Mouse (Mus musculus) ES-E14 (cell line): ENCODE measurements around the gene Rab7b. TPM values are rescaled to one million over a fixed set of nuclear protein-coding genes. Genes with fewer than 3 reads are reported as not detected.

Experiments
- DNase-seq: peaks from one replicate; pipeline ENCODE4 v3.0.0-alpha.2; 2013; ENCODE audit warnings: low read depth, low spot score
- H3K27ac ChIP-seq: 2 replicates; pipeline ENCODE4 v1.5.1; 2012; ENCODE audit warnings: low read depth, mild to moderate bottlenecking, low read length, moderate library complexity, mixed read lengths; ENCODE audit not compliant: poor library complexity, insufficient read depth, severe bottlenecking
- H3K36me3 ChIP-seq: 2 replicates; pipeline ENCODE4 v1.6.1; 2012; ENCODE audit warnings: mild to moderate bottlenecking, low read length, moderate library complexity, mixed read lengths; ENCODE audit not compliant: control insufficient read depth, poor library complexity, insufficient read depth, severe bottlenecking
- H3K4me1 ChIP-seq, 2 experiments: fragments of 150-350 bp in 1 of 2; sonication (generic) in 1 of 2; 2 replicates each; pipeline ENCODE4 v1.6.1; 2012; ENCODE audit warnings: low read length in 2 of 2, mild to moderate bottlenecking in 1 of 2, mixed read lengths in 1 of 2; ENCODE audit not compliant: control insufficient read depth in 2 of 2, insufficient read depth in 2 of 2, poor library complexity in 1 of 2
- H3K4me3 ChIP-seq, 2 experiments: fragments of 150-350 bp in 1 of 2; sonication (generic) in 1 of 2; 2 replicates each; pipeline ENCODE4 v1.5.1; 2012; ENCODE audit warnings: low read length in 2 of 2, low read depth in 1 of 2, mild to moderate bottlenecking in 1 of 2, mixed read lengths in 1 of 2; ENCODE audit not compliant: insufficient read depth in 1 of 2, poor library complexity in 1 of 2, severe bottlenecking in 1 of 2
- H3K9ac ChIP-seq: 2 replicates; pipeline ENCODE4 v1.6.1; 2012; ENCODE audit warnings: low read depth, mild to moderate bottlenecking, low read length, mixed read lengths; ENCODE audit not compliant: poor library complexity, insufficient read depth, severe bottlenecking
- H3K9me3 ChIP-seq: fragments of 150-350 bp; sonication (generic); 2 replicates; pipeline ENCODE4 v1.6.1; 2012; ENCODE audit warnings: low read depth, mild to moderate bottlenecking, low read length; ENCODE audit not compliant: control insufficient read depth, insufficient read depth
- CHD2 ChIP-seq: IDR thresholded peaks from 2 replicates; pipeline ENCODE4 v1.6.1; 2014; ENCODE audit warnings: mild to moderate bottlenecking, low read depth, low read length, inconsistent platforms
- HCFC1 ChIP-seq: IDR thresholded peaks from 2 replicates; pipeline ENCODE4 v1.6.1; 2012; ENCODE audit warnings: low read length, inconsistent platforms, borderline replicate concordance; ENCODE audit not compliant: insufficient read depth
- MAFK ChIP-seq: IDR thresholded peaks from 2 replicates; pipeline ENCODE4 v1.6.1; 2014; ENCODE audit warnings: mild to moderate bottlenecking, low read depth, low read length, inconsistent platforms; ENCODE audit not compliant: insufficient read depth
- ZC3H11A ChIP-seq: IDR thresholded peaks from 2 replicates; pipeline ENCODE4 v1.6.1; 2012; ENCODE audit warnings: low read depth, mild to moderate bottlenecking, inconsistent platforms, low read length, borderline replicate concordance
- ZNF384 ChIP-seq: IDR thresholded peaks from 2 replicates; pipeline ENCODE4 v1.6.1; 2012; ENCODE audit warnings: low read depth, low read length, inconsistent platforms
- in situ Hi-C, 2 experiments: fragments of 600-800 bp; cut with MboI; formaldehyde crosslinking; loops; one replicate each; pipeline ENCODE4 v1.15.1; 2025; ENCODE audit warnings: low sequenced_read_pairs in 2 of 2, inconsistent platforms in 1 of 2; ENCODE audit not compliant: unreplicated experiment in 2 of 2
- total RNA-seq: library from RNA; depleted of rRNA; stranded (reverse); fragments of 300-350 nt; gene quantifications from 2 replicates; pipeline ENCODE4 v1.2.3, GENCODE M21; 2012

Gene Rab7b
- total RNA-seq, 1 experiment = 0.18 TPM

DNA sequence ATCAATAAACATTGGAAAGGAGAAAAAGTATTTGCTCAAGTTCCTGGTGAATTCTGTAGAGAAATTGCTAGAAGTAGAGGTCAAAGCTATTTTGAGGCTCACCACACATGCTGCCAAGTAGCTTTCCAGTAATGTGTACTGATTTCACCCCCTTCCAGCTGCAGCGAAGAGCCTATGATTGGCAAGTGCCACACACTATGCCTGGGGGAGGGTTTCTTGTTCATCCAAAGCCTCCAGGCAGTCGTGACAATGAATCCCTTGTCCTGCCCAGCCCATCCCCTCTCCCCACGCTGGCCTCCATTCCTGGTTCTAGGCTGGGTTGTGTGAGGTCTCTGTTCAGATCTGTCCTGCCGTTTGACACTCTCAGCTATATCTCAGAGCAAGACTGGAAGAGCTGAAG is 7.8 kb downstream of the Rab7b start:
- H3K27ac ChIP-seq = no peak overlapping the region
- no peak overlapping the region for H3K9ac ChIP-seq
- no peaks in the 10 kb centered on the region for H3K4me1 ChIP-seq
- TF ChIP-seq ZNF384 = no peak
- TF ChIP-seq ZC3H11A = no peak
- no peak for TF ChIP-seq HCFC1
- TF ChIP-seq MAFK = no peak
- no peak for TF ChIP-seq CHD2
- no peak overlapping the region for H3K4me3 ChIP-seq
- H3K36me3 ChIP-seq = no peaks in the 10 kb centered on the region
- H3K9me3 ChIP-seq = no peaks in the 10 kb centered on the region
- no peak for DNase-seq
- in situ Hi-C loops = no loop called here

DNA sequence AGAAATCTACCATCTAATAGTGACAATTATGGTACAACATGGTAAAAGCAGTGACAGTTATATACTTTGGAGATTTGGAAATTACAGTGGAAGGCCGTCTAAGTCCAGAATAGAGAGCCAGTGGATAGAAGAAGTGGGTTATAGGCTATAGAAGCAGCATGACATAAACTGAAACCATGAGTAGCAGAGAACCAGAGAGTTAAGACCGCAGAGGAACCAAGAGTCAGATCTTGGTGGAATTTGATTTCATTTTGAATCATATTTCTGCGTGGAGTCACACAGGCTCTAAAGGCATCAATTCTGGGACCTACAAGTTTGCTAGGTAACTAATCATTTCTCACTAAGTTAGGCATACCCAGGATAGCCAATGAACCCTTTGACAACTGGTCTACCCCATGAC is 10.3 kb downstream of the Rab7b start:
- Histone ChIP-seq H3K27ac (no peak overlapping the region), H3K4me1 (no peaks in the 10 kb centered on the region), H3K9ac (no peak overlapping the region), H3K4me3 (no peak overlapping the region), H3K9me3 (no peaks in the 10 kb centered on the region), H3K36me3 (no peaks in the 10 kb centered on the region)
- in situ Hi-C loops = no loop called here
- TF ChIP-seq ZC3H11A = no peak
- DNase-seq = no peak

DNA sequence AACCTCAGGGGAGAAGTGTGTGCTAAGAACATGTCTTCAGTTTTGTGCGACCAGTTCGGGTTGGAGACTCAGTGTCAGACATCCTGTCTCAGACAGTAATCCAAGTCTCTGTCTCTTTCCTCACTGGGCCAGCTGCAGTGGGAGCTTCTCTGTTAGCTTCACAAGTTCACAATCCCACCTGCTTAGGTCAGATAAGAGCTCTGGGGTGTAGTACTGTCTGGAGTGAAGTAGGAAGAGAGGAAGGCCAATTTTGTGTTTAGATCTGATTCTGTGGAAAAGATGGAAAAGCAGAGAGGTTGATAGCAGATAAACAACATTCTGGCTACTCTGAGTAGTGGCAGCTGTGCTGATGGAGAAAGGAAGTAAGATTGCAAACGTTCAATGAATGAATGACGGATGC is 11.1 kb downstream of the Rab7b start:
- H3K4me1 ChIP-seq = no peaks in the 10 kb centered on the region
- H3K9me3 ChIP-seq = no peaks in the 10 kb centered on the region
- no peak for TF ChIP-seq ZC3H11A
- no peak for TF ChIP-seq MAFK
- TF ChIP-seq HCFC1 = no peak
- no peak for TF ChIP-seq CHD2
- no peak overlapping the region for H3K27ac ChIP-seq
- no peaks in the 10 kb centered on the region for H3K36me3 ChIP-seq
- DNase-seq = no peak
- H3K4me3 ChIP-seq = no peak overlapping the region
- H3K9ac ChIP-seq = no peak overlapping the region
- in situ Hi-C loops = loop anchor here in 1 of 2 experiments (10.0 kb wide), 1 partner anchor 145 kb away; no protein-coding TSS in a partner anchor

DNA sequence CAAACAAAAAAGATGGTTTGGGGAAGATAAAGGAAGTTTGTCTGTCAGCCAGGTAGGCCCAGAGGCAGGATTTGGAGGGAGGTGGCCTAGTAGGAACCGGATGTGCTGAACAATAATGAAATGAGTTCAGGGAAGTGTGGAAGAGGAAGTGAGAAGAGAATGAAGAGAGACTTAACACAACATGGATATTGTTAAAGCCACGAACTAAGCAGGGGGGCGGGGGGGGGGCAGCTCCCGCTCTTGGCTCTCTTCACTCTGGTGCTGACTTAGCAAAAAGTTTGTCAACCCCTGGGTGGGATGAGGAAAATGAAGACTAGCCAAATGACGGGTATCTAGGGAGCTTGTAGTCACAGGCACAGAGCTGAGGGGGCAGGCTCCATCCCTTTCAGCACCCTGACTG is 12.0 kb downstream of the Rab7b start:
- H3K27ac ChIP-seq = no peak overlapping the region
- H3K4me3 ChIP-seq = no peak overlapping the region
- no peak for DNase-seq
- in situ Hi-C loops = loop anchor here in 1 of 2 experiments (10.0 kb wide), 1 partner anchor 144 kb away; no protein-coding TSS in a partner anchor
- no peaks in the 10 kb centered on the region for H3K9me3 ChIP-seq
- TF ChIP-seq HCFC1 (no peak), CHD2 (no peak), ZC3H11A (no peak), MAFK (no peak), ZNF384 (no peak)
- H3K4me1 ChIP-seq = no peaks in the 10 kb centered on the region
- H3K36me3 ChIP-seq = no peaks in the 10 kb centered on the region
- H3K9ac ChIP-seq = no peak overlapping the region

DNA sequence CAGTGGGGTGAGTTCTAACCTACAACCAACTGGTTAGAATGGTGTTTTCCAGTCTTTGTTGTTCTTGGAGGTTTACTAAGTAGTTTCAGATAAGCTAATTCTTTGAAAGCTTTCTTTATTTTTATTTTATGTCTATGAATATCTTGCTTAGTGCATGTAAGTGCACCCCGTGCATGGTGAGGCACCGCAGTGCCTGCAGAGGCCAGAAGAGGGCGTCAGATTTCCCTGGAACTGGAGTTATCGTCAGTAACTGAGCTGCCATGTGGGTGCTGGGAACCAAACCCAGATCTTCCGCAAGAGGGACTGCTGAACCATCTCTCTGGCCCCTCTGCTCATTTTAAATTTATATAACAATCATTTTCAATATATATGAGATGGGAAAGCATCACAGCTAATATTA is 12.9 kb downstream of the Rab7b start:
- Histone ChIP-seq H3K4me1 (no peaks in the 10 kb centered on the region), H3K27ac (no peak overlapping the region), H3K9me3 (no peaks in the 10 kb centered on the region), H3K36me3 (no peaks in the 10 kb centered on the region), H3K9ac (no peak overlapping the region), H3K4me3 (no peak overlapping the region)
- TF ChIP-seq MAFK = no peak
- no peak for TF ChIP-seq CHD2
- TF ChIP-seq ZC3H11A = no peak
- TF ChIP-seq HCFC1 = no peak
- TF ChIP-seq ZNF384 = no peak
- no peak for DNase-seq
- in situ Hi-C loops = loop anchor here in 1 of 2 experiments (10.0 kb wide), 1 partner anchor 143 kb away; no protein-coding TSS in a partner anchor
